Mouse (Mus musculus) gastrocnemius, postnatal 4 days (tissue): Measurements from ENCODE around the gene Mettl8. TPM values are rescaled to one million over a fixed set of nuclear protein-coding genes. Genes with fewer than 3 reads are reported as not detected.
A peak's percentile ranks its signal among the peaks of the same experiment; 100 is the strongest.

Experiments used
- DNase-seq, 2 experiments: peaks; one replicate each; pipeline ENCODE4 v3.0.0; 2021 to 2022; ENCODE audit warnings: low spot score in 2 of 2, mixed read lengths in 2 of 2
- total RNA-seq, 2 experiments: library from RNA; stranded (reverse); gene quantifications; 2 replicates each; pipeline ENCODE4 v1.2.3; 2021

Gene Mettl8
- total RNA-seq, 2 experiments from 2014 or later = 8.0 to 10.6 TPM

- DNase-seq = peak in 1 of 2 experiments; percentile 56
Measured at GRCm38 (mm10) chr2:70990196-70990595, 65.2 kb downstream of the Mettl8 start.

DNA sequence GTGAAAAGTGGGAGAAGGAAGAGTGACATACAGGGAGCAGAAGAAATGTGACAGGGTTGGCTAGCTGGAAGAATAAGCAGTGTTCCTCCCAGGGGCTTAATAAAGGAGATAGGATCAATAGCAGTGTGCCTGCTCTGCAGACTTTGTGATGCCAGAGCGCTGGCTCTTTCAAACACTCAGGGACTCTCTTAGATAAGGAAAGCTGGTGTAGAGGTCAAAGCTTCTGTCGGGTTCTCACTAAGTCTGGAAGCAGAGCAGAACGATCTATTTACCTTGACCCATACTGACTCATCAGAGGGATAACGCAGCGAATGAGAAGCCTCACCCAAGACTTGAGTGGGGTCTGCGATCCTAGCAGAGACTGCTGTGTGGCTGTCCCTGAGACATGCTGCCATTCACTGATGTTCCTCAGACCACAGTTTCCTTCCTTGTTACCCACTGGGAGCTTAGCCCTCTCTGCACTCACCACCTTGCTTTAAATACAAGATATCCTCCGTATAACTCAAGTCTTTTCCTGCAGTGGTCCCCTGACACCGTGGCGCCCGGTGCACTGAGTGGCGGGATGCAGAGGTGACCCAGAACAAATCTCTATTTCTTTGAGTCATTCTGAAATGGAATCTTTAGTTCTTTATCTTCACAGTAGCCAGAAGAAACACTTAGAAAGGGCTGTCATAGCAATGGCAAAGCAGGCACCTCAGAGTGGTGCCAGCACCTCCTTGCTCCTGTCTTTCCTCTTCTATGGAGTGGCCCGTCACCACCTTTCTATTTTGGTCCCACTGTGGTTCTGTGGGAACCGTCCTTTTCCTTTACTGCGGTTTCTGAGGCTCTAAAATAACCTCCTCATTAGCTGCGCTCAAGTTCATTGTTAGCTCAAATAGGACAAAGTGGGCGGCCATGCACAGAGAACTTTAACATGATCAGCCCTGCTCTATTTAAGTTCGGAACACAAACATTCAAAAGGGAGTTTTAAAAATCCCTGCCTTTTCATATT lies 65.9 kb downstream of the Mettl8 start:
- no peak for DNase-seq

DNA sequence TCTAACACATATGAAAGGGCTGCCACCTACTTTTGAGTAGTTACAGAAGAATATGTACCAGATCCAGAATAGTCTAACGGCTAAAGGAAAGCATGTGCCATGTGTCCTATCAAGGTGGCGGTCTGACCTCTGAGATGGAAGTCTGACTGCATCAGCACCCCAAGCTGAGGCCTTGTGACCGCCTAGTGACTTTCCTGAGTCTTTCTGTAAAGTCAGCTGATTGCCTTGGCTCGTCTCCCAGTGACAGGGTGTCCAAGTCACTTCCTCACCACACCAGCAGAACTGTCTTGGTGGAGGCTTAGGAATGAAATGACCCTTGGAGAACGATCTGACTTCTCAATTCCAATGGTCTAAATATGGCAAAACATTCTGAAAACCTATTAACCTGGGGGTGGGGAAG lies 77.1 kb downstream of the Mettl8 start:
- DNase-seq = peak in 1 of 2 experiments; percentile 27

GRCm38 (mm10) chr2:70974769-70975168 lies 80.6 kb downstream of the Mettl8 start:
- no peak for DNase-seq

DNA sequence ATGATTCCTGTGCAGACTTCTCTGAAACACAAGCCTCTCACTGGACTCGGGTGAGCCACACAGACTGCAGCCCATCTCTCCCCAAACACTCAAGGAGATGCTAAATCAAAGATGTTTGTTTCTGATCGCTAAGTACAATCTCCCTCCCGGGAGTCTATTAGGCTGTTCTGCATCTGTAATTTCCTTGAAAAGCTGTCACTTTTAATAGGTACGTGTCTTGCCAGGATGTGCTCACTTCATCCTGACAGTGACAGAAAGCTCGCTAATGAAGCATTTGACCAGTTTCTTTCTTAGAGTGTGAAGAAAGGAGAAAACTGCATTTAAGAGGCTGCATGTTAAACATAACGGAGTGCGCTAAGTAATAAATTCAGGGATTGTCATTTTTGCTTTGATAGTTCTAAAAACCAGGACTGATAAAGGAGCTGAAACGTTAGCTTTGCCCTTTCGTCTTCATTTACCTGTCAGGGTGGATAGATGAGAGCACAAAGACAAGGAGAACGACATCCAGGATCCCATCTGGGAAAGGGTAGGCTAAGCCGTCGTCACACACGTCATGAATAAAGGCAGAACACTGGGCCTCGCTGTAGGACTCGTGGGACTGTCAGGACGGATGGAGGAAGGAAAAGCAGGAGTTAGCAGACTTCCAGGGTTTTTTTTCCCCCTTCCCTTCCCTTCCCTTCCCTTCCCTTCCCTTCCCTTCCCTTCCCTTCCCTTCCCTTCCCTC lies 82.4 kb downstream of the Mettl8 start:
- no peak for DNase-seq

GRCm38 (mm10) chr2:70970158-70970741 lies 85.1 kb downstream of the Mettl8 start:
- DNase-seq = no peak

- no peak for DNase-seq
Measured at GRCm38 (mm10) chr2:70968305-70968704, 87.1 kb downstream of the Mettl8 start.

- DNase-seq = no peak
Measured at GRCm38 (mm10) chr2:70967216-70967615, 88.2 kb downstream of the Mettl8 start.

GRCm38 (mm10) chr2:70964809-70965208 lies 90.6 kb downstream of the Mettl8 start:
- no peak for DNase-seq

DNA sequence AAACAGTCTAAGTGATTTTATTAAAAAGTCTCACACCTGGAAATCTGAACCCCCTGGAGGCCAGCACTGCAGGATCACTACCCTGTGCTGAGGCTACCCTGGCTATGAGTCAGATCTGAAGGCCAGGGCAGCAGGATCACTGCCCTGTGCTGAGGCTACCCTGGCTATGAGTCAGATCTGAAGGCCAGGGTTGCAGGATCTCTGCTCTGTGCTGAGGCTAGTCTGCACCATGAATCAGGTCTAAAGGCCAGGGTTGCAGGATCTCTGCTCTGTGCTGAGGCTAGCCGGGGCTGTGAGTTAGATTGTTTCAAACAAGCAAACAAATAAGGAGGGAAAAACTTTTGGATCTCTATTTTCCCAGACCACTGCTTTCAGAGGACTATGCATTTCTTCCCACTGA lies 92.5 kb downstream of the Mettl8 start:
- no peak for DNase-seq

- no peak for DNase-seq
Measured at GRCm38 (mm10) chr2:70961086-70961941, 94.1 kb downstream of the Mettl8 start.

DNA sequence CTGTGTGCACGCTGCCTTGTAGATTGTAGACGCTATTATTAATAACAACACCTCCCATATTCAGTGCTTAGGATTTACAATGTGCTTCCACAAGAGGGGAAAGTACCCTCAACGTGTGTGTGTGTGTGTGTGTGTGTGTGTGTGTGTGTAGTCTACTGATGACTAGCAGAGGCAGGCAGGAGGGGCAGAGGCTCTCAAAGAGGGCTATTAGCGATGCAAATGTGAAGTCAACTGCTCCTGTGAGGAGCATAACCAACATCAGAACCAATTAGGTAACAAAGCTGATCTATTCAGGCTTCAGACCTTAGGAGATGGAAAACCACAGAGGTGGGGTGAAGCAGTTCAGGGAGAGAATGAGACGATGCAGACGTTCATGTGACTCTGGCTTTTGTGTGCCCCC lies 95.3 kb downstream of the Mettl8 start:
- no peak for DNase-seq

GRCm38 (mm10) chr2:70959337-70959736 lies 96.0 kb downstream of the Mettl8 start:
- no peak for DNase-seq

- no peak for DNase-seq
Measured at GRCm38 (mm10) chr2:70958536-70958935, 96.8 kb downstream of the Mettl8 start.

- no peak for DNase-seq
Measured at GRCm38 (mm10) chr2:70953616-70954015, 101.8 kb downstream of the Mettl8 start.

DNA sequence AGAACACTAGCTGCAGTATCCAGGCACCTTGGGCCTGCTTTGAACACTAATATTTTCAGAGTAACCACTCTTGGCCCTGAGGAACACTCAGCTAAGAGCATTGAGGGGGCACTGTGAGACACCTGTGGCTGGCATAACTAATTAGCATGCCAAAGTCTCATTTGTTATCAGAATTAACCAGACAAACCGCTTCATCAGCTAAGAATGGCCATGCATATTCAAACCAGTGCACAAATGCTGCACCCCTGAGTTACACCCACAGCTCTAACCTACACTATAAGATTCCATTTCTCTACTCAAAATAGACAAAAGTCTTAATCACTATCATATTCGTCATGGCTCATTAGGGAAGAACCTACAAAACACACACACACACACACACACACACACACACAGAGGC lies 103.4 kb downstream of the Mettl8 start:
- no peak for DNase-seq

DNA sequence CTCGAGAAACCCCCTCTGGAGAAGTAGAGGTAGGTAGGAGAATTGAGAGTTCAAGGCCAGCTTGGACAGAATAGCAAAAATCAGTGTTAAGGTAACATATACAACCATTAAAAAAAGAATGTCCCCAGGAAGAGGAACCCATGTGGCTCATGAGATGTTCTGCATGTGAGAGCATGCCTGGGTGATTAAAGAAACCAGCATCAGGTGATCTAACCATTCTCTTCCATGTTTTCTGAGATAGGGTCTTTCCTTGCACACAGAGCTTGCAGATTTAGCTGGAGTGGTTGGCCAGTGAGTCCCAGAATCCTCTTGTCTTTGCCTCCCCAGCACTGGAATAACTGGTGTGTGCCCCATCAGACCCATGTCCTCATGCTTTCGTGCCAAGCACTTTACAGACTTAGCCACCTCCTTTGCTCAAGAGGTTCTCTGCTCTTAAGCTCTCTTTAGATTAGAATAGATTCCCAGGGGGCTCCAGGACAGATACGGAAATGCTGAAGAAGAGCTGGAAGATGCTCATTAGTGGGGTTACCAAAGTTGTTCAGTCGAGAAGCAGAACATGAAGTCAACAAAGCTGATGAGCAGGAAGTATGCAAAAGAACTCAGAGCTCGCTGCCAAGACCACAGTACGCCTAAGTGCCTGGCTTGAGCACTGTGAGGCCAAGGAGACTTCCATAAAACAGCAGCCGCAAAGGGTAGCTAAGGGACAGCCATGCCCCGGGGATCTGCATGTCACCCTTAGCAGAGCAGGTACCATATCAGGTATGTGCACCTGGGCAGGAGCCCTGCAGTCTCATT lies 110.7 kb downstream of the Mettl8 start:
- DNase-seq = no peak

GRCm38 (mm10) chr2:70940826-70941225 lies 114.6 kb downstream of the Mettl8 start:
- DNase-seq = no peak

DNA sequence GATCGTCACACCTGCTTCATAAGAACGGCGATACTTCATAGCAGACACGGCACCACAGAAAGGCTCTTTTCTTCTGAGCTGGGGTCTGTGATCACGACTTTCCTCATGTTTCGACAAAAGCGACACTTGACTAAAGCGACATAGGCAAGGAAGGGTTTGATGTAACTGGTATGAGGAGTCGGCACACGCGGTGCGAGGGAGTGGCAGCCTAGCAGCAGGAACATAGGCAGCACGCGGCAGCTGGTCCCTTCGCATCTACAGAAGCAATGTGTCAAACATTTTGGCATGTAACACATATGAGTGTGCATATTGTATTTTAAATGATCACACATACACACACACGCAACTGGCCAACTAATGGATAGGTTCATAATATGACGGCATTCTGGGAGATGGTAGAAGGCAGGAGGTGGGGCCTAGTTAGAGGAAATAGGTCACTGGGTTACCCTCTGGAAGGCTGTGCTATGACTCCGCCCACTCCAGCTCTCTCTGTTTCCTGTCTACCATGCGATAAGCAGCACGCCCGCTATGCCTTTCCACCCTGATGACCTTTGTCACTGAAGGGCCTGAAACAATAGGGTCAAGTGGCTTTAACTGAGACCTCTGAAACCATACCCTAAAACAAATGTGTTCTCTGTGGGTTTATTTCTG lies 116.4 kb downstream of the Mettl8 start:
- no peak for DNase-seq
